Mouse (Mus musculus) limb, embryonic 11.5 days (tissue): ENCODE data around the gene Ciao1. TPM values are rescaled to one million over a fixed set of nuclear protein-coding genes. Genes with fewer than 3 reads are reported as not detected.

ENCODE experiments used
- ATAC-seq: fragments of 200-750 bp; cut with Nextera tagmentation; 2 replicates; pipeline ENCODE4 v1.8.0; 2017; ENCODE audit warnings: low read depth; ENCODE audit not compliant: insufficient number of reproducible peaks, low FRiP score, low TSS enrichment
- DNase-seq: peaks from one replicate; pipeline ENCODE4 v3.0.0-alpha.2; 2015; ENCODE audit warnings: low spot score
- H3K27ac ChIP-seq: fragments of 300-500 bp; sonication (generic); replicated peaks from 2 replicates; pipeline ENCODE4 v1.5.1; 2014; ENCODE audit warnings: low read depth, mild to moderate bottlenecking, low read length
- H3K27me3 ChIP-seq: fragments of 300-500 bp; sonication (generic); 2 replicates; pipeline ENCODE4 v1.6.1; 2014; ENCODE audit warnings: mild to moderate bottlenecking, low read length, mixed read lengths; ENCODE audit not compliant: control insufficient read depth, insufficient read depth
- H3K36me3 ChIP-seq: fragments of 300-500 bp; sonication (generic); 2 replicates; pipeline ENCODE4 v1.6.1; 2014; ENCODE audit warnings: mild to moderate bottlenecking, low read length, moderate library complexity, mixed read lengths; ENCODE audit not compliant: control insufficient read depth, insufficient read depth
- H3K4me1 ChIP-seq: fragments of 300-500 bp; sonication (generic); 2 replicates; pipeline ENCODE4 v1.6.1; 2014; ENCODE audit warnings: low read length, mixed read lengths; ENCODE audit not compliant: control insufficient read depth, insufficient read depth
- H3K4me2 ChIP-seq: fragments of 300-500 bp; sonication (generic); 2 replicates; pipeline ENCODE4 v1.6.1; 2014; ENCODE audit warnings: low read depth, mild to moderate bottlenecking, moderate library complexity; ENCODE audit not compliant: severe bottlenecking
- H3K4me3 ChIP-seq: fragments of 300-500 bp; sonication (generic); 2 replicates; pipeline ENCODE4 v1.5.1; 2014; ENCODE audit warnings: low read depth, low read length
- H3K9ac ChIP-seq: fragments of 300-500 bp; sonication (generic); 2 replicates; pipeline ENCODE4 v1.6.1; 2014; ENCODE audit warnings: mild to moderate bottlenecking, low read length
- H3K9me3 ChIP-seq: fragments of 300-500 bp; sonication (generic); 2 replicates; pipeline ENCODE4 v1.6.1; 2016; ENCODE audit warnings: low read length; ENCODE audit not compliant: control insufficient read depth
- WGBS: fragments of 180-500 bp; shearing (Covaris S2); extraction: QIAGEN DNeasy Blood & Tissue Kit; methylation state at CpG from one replicate; pipeline ENCODE4 v1.1.7; 2014; 5-methylcytosine and 5-hydroxymethylcytosine counted together
- polyA plus RNA-seq: library from polyadenylated mRNA; unstranded; fragments of >200 nt; fragmentation: Nextera tagmentation; extraction: Ambion mirVana; gene quantifications from 2 replicates; pipeline ENCODE4 v1.2.1, GENCODE M21; 2014

The Ciao1 gene
- polyA plus RNA-seq, 1 experiment from 2014 or later = 61.2 TPM

- peak overlapping the region; percentile 61 for H3K4me2 ChIP-seq
- H3K9ac ChIP-seq = peak overlapping the region; percentile 91
- no peaks in the 10 kb centered on the region for H3K36me3 ChIP-seq
- no peaks in the 10 kb centered on the region for H3K9me3 ChIP-seq
- no peak for ATAC-seq
- no peaks in the 10 kb centered on the region for H3K4me1 ChIP-seq
- H3K27me3 ChIP-seq = no peaks in the 10 kb centered on the region
- DNase-seq = no peak
- 23% methylated on average over 8 of the region's 8 CpGs for WGBS
- no peak overlapping the region for H3K27ac ChIP-seq
- peak overlapping the region; percentile 98 for H3K4me3 ChIP-seq
These were observed 23.5 kb upstream of the Ciao1 start for GRCm38 (mm10) chr2:127271042-127271515.

GRCm38 (mm10) chr2:127270300-127271041 lies 22.9 kb upstream of the Ciao1 start:
- ATAC-seq (peak; percentile 93), DNase-seq (peak; percentile 85)
- H3K4me1 ChIP-seq = no peaks in the 10 kb centered on the region
- H3K9me3 ChIP-seq = no peaks in the 10 kb centered on the region
- no peaks in the 10 kb centered on the region for H3K36me3 ChIP-seq
- peak overlapping the region; percentile 91 for H3K9ac ChIP-seq
- peak overlapping the region; percentile 98 for H3K4me3 ChIP-seq
- no peaks in the 10 kb centered on the region for H3K27me3 ChIP-seq
- 0% methylated on average over 74 of the region's 75 CpGs for WGBS
- H3K27ac ChIP-seq = peak overlapping the region; percentile 84
- peak overlapping the region; percentile 61 for H3K4me2 ChIP-seq

GRCm38 (mm10) chr2:127269491-127270299 lies 22.1 kb upstream of the Ciao1 start, which contains the start of gene Stard7:
Gene Stard7 (plus strand): TSS chr2:127270218.
- ATAC-seq = peak; percentile 98
- Histone ChIP-seq H3K27ac (peak within 1 kb of the TSS; percentile 84), H3K4me1 (no peaks in the 10 kb centered on the region), H3K9me3 (no peaks in the 10 kb centered on the region), H3K4me2 (peak within 1 kb of the TSS; percentile 61), H3K36me3 (no peaks in the 10 kb centered on the region), H3K9ac (peak within 1 kb of the TSS; percentile 91), H3K27me3 (no peaks in the 10 kb centered on the region), H3K4me3 (peak within 1 kb of the TSS; percentile 98)
- WGBS = under 1% methylated on average over 48 of the region's 49 CpGs
- peak; percentile 96 for DNase-seq

- Histone ChIP-seq H3K9me3 (no peaks in the 10 kb centered on the region), H3K4me3 (no peak overlapping the region), H3K4me2 (no peak overlapping the region), H3K36me3 (no peaks in the 10 kb centered on the region), H3K27me3 (no peaks in the 10 kb centered on the region), H3K27ac (no peak overlapping the region), H3K9ac (no peak overlapping the region), H3K4me1 (no peaks in the 10 kb centered on the region)
- 59% methylated on average over 4 of the region's 4 CpGs for WGBS
- DNase-seq (no peak), ATAC-seq (no peak)
These were observed 20.2 kb upstream of the Ciao1 start for GRCm38 (mm10) chr2:127267854-127268253.

- Histone ChIP-seq H3K4me1 (no peaks in the 10 kb centered on the region), H3K27ac (no peak overlapping the region), H3K36me3 (no peaks in the 10 kb centered on the region; the same call in 1 of the 2 replicates), H3K9ac (no peak overlapping the region), H3K4me2 (no peak overlapping the region), H3K4me3 (no peak overlapping the region), H3K9me3 (no peaks in the 10 kb centered on the region), H3K27me3 (no peaks in the 10 kb centered on the region)
- ATAC-seq = no peak
- DNase-seq = no peak
These were observed 14.9 kb upstream of the Ciao1 start for GRCm38 (mm10) chr2:127262480-127262879.

GRCm38 (mm10) chr2:127259340-127259739 lies 11.7 kb upstream of the Ciao1 start:
- Histone ChIP-seq H3K4me2 (no peak overlapping the region), H3K9me3 (no peaks in the 10 kb centered on the region), H3K9ac (no peak overlapping the region), H3K27ac (no peak overlapping the region), H3K36me3 (peaks cover 3% of the 10 kb centered on the region), H3K27me3 (no peaks in the 10 kb centered on the region), H3K4me3 (no peak overlapping the region), H3K4me1 (no peaks in the 10 kb centered on the region)
- DNase-seq (no peak), ATAC-seq (no peak)
- 89% methylated on average over 5 of the region's 5 CpGs for WGBS

GRCm38 (mm10) chr2:127255294-127255693 lies 7.7 kb upstream of the Ciao1 start:
- Histone ChIP-seq H3K4me3 (no peak overlapping the region), H3K4me2 (no peak overlapping the region), H3K36me3 (peaks cover 3% of the 10 kb centered on the region), H3K9me3 (no peaks in the 10 kb centered on the region), H3K9ac (no peak overlapping the region), H3K27me3 (no peaks in the 10 kb centered on the region), H3K4me1 (no peaks in the 10 kb centered on the region), H3K27ac (no peak overlapping the region)
- DNase-seq (no peak), ATAC-seq (no peak)
- 89% methylated on average over 6 of the region's 6 CpGs for WGBS

- WGBS = 82% methylated on average over 3 of the region's 3 CpGs
- peaks cover 3% of the 10 kb centered on the region for H3K36me3 ChIP-seq
- no peak for ATAC-seq
These were observed 7.1 kb upstream of the Ciao1 start for GRCm38 (mm10) chr2:127254604-127255134.

More at GRCm38 (mm10) chr2:127254604-127255134, 7.1 kb upstream of the Ciao1 start:
- H3K9me3 ChIP-seq = no peaks in the 10 kb centered on the region
- H3K9ac ChIP-seq = no peak overlapping the region
- no peaks in the 10 kb centered on the region for H3K27me3 ChIP-seq
- H3K4me2 ChIP-seq = no peak overlapping the region
- no peaks in the 10 kb centered on the region for H3K4me1 ChIP-seq
- no peak overlapping the region for H3K27ac ChIP-seq
- DNase-seq = no peak
- no peak overlapping the region for H3K4me3 ChIP-seq
